Mouse (Mus musculus) embryonic fibroblast, embryonic 13.5 days (primary cell): ENCODE measurements around the gene Gm815.

Experiments used
- CTCF ChIP-seq: IDR thresholded peaks from 2 replicates; pipeline ENCODE4 v1.5.1; 2011; ENCODE audit warnings: mild to moderate bottlenecking, control low read depth, low read length, moderate library complexity, borderline replicate concordance; ENCODE audit not compliant: insufficient read depth
- POLR2A ChIP-seq: IDR thresholded peaks from 2 replicates; pipeline ENCODE4 v1.6.1; 2011; ENCODE audit warnings: low read depth, mild to moderate bottlenecking, control low read depth, low read length, moderate library complexity

DNA sequence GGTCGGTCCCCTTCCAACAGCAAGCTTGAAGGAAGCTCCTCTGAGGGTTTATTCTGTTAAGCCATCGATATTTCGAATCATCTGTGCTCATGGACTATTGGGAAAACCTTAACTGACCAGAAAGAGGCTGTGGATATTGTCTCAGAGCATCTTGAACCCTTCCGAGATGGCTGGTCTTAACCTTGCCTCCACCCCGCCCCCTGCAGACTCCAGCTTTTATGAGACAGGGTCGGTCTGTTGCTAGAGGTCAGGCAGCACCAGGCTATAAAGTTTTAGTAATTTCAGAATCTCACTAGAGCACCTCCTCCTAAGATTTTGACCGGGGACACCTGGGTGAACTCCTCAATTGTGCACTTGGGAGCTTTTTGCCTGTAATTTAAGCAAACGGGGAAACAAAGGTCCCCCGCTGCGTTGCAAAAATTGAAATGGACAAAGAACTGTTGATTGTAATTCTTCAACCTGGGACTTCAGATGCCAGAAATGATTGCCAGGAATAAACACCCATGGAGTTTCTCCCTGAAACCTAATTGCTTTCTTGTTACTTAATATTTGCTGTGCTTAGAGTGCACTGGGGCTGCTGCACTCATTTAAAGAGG lies 8.4 kb upstream of the Gm815 start:
- TF ChIP-seq POLR2A (no peak), CTCF (no peak)
